ENCODE assay signal across 7 mouse cellular contexts in genomic region chr6:125192016-125192714, GRCm38 (mm10). TPM values are rescaled to one million over a fixed set of nuclear protein-coding genes. Genes with fewer than 3 reads are reported as not detected.
DNase-seq lines count a peak whose midpoint lies in the region; ATAC-seq lines count a peak whose summit lies in the region.

No protein-coding gene starts in this region.

- H3K4me3 ChIP-seq in intestine, embryonic 15.5 days (replicated peaks) = peak overlapping the region; percentile 70
- peak overlapping the region; percentile 77 for H3K4me3 ChIP-seq in midbrain, embryonic 10.5 days

- no peaks in the 10 kb centered on the region for H3K27me3 ChIP-seq in intestine, embryonic 15.5 days (replicated peaks)
- H3K27me3 ChIP-seq in midbrain, embryonic 10.5 days (ENCODE audit: low read depth, poor library complexity, severe bottlenecking) = no peaks in the 10 kb centered on the region

- peak; percentile 81 to 84 for DNase-seq in adrenal gland, adult 18-20 months (ENCODE audit: low spot score in 2 of 2)
- peak; percentile 97 for DNase-seq in embryo, embryonic 11 days
- peak; percentile 85 to 91 for DNase-seq in gastrocnemius, postnatal 36 days
- peak; percentile 92 to 96 for DNase-seq in left cerebral cortex, postnatal 25 days (ENCODE audit: low spot score in 2 of 2)
- peak; percentile 94 for DNase-seq in midbrain, embryonic 10.5 days (ENCODE audit: low spot score)
- DNase-seq in right cerebral cortex, postnatal 4 days = peak; percentile 86

- peak overlapping the region; percentile 100 for H3K27ac ChIP-seq in intestine, embryonic 15.5 days
- H3K27ac ChIP-seq in midbrain, embryonic 10.5 days (replicated peaks) = peak overlapping the region; percentile 98

- H3K36me3 ChIP-seq in intestine, embryonic 15.5 days = peaks cover 18% of the 10 kb centered on the region; the same call in 1 of the 2 replicates
- H3K36me3 ChIP-seq in midbrain, embryonic 10.5 days = peaks cover 54% of the 10 kb centered on the region

- intact Hi-C loops in gastrocnemius, postnatal 36 days (cut with DNase I) = no loop called here
- intact Hi-C loops in left cerebral cortex, postnatal 25 days (cut with DNase I) = loop anchor here (1.0 kb wide), 1 partner anchor 23 kb away; the partner anchor contains the start of gene Vamp1

- peak overlapping the region; percentile 72 for H3K9ac ChIP-seq in intestine, embryonic 15.5 days

- no peaks in the 10 kb centered on the region; the same call in 1 of the 2 replicates for H3K4me1 ChIP-seq in intestine, embryonic 15.5 days (replicated peaks)
- H3K4me1 ChIP-seq in midbrain, embryonic 10.5 days = peaks cover 50% of the 10 kb centered on the region

- WGBS in intestine, embryonic 15.5 days = under 1% methylated on average over 34 of the region's 34 CpGs
- under 1% methylated on average over 34 of the region's 34 CpGs for WGBS in midbrain, embryonic 10.5 days

- H3K4me2 ChIP-seq in intestine, embryonic 15.5 days (replicated peaks) = peak overlapping the region; percentile 71

- H3K9me3 ChIP-seq in intestine, embryonic 15.5 days = no peaks in the 10 kb centered on the region
- H3K9me3 ChIP-seq in midbrain, embryonic 10.5 days (replicated peaks) = no peaks in the 10 kb centered on the region

- peak; percentile 96 for ATAC-seq in intestine, embryonic 15.5 days

RNA-seq across cellular contexts. Expression of gene Mrpl51, which starts 0.6 kb away (rescaled TPM):
- 100 to 1,000 TPM; 161 to 206 TPM for total RNA-seq in adrenal gland, adult 18-20 months (2021)
- total RNA-seq in gastrocnemius, postnatal 36 days (2021) = 100 to 1,000 TPM; 212 to 225 TPM
- 267 and 273 TPM in 2 replicates for polyA plus RNA-seq in intestine, embryonic 15.5 days (2015; fragmentation: Nextera tagmentation; extraction: Ambion mirVana)
- 10 to 100 TPM; 70.4 to 73.6 TPM for total RNA-seq in left cerebral cortex, postnatal 25 days (2021)
- polyA plus RNA-seq in midbrain, embryonic 10.5 days (2016; fragmentation: Nextera tagmentation; extraction: Ambion mirVana) = 211 and 231 TPM in 2 replicates

RNA-seq across cellular contexts. Expression of gene Ncapd2, which starts 0.7 kb away (rescaled TPM):
- total RNA-seq in adrenal gland, adult 18-20 months (2021) = 10 to 100 TPM; 15.3 to 17.1 TPM
- total RNA-seq in gastrocnemius, postnatal 36 days (2021) = 10 to 100 TPM in 1 of 2 experiments, 1 to 10 TPM in 1; 8.0 to 13.7 TPM
- 83.3 and 96.9 TPM in 2 replicates for polyA plus RNA-seq in intestine, embryonic 15.5 days (2015; fragmentation: Nextera tagmentation; extraction: Ambion mirVana)
- 10 to 100 TPM; 18.9 to 25.6 TPM for total RNA-seq in left cerebral cortex, postnatal 25 days (2021)
- 236 and 246 TPM in 2 replicates for polyA plus RNA-seq in midbrain, embryonic 10.5 days (2016; fragmentation: Nextera tagmentation; extraction: Ambion mirVana)

RNA-seq across cellular contexts. Expression of gene Vamp1, which starts 23.2 kb away (rescaled TPM):
- total RNA-seq in adrenal gland, adult 18-20 months (2021) = 10 to 100 TPM; 33.5 to 39.1 TPM
- 10 to 100 TPM; 16.6 to 17.4 TPM for total RNA-seq in gastrocnemius, postnatal 36 days (2021)
- polyA plus RNA-seq in intestine, embryonic 15.5 days (2015; fragmentation: Nextera tagmentation; extraction: Ambion mirVana) = 4.6 and 5.3 TPM in 2 replicates
- total RNA-seq in left cerebral cortex, postnatal 25 days (2021) = 10 to 100 TPM; 87.8 to 97.9 TPM
- 4.2 and 5.1 TPM in 2 replicates for polyA plus RNA-seq in midbrain, embryonic 10.5 days (2016; fragmentation: Nextera tagmentation; extraction: Ambion mirVana)

RNA-seq across cellular contexts. Expression of gene Gapdh, which starts 25.9 kb away (rescaled TPM):
- 1,000 to 10,000 TPM; 2,223 to 4,104 TPM for total RNA-seq in adrenal gland, adult 18-20 months (2021)
- total RNA-seq in gastrocnemius, postnatal 36 days (2021) = over 10,000 TPM; 11,568 to 13,182 TPM
- 2,230 and 2,316 TPM in 2 replicates for polyA plus RNA-seq in intestine, embryonic 15.5 days (2015; fragmentation: Nextera tagmentation; extraction: Ambion mirVana)
- total RNA-seq in left cerebral cortex, postnatal 25 days (2021) = 1,000 to 10,000 TPM; 2,469 to 2,584 TPM
- 2,729 and 3,222 TPM in 2 replicates for polyA plus RNA-seq in midbrain, embryonic 10.5 days (2016; fragmentation: Nextera tagmentation; extraction: Ambion mirVana)

RNA-seq across cellular contexts. Expression of gene Tapbpl, which starts 39.5 kb away (rescaled TPM):
- 10 to 100 TPM; 10.9 to 19.5 TPM for total RNA-seq in adrenal gland, adult 18-20 months (2021)
- total RNA-seq in gastrocnemius, postnatal 36 days (2021) = 1 to 10 TPM; 2.1 to 2.3 TPM
- polyA plus RNA-seq in intestine, embryonic 15.5 days (2015; fragmentation: Nextera tagmentation; extraction: Ambion mirVana) = 8.7 and 10.7 TPM in 2 replicates
- total RNA-seq in left cerebral cortex, postnatal 25 days (2021) = 1 to 10 TPM; 3.5 to 4.0 TPM
- polyA plus RNA-seq in midbrain, embryonic 10.5 days (2016; fragmentation: Nextera tagmentation; extraction: Ambion mirVana) = 1.5 and 2.0 TPM in 2 replicates

Comparison
In these comparisons a context has a peak if more than half of its experiments do, and no peak if none do; other contexts are left out.
1. Peak in every context shown above with its lines: DNase-seq, ATAC-seq, H3K4me3 ChIP-seq and H3K27ac ChIP-seq.